Mouse (Mus musculus): ENCODE measurements at regions not wholly inside any gene's neighbourhood (a gene's known extent, or its start where the extent isn't known, plus 50 kb on each side); places are given as distances from the start of the nearest gene placed in this dataset.

GRCm38 (mm10) chr3:82620418-82621003 is 72.6 kb upstream of the Npy2r start:
- Histone ChIP-seq H3K9me3 (no peaks in the 10 kb centered on the region), H3K27me3 (no peaks in the 10 kb centered on the region), H3K4me3 (no peak overlapping the region), H3K27ac (replicated peaks) (peak overlapping the region; percentile 29; the same call in 1 of the 2 replicates), H3K9ac (replicated peaks) (no peak overlapping the region), H3K4me1 (no peaks in the 10 kb centered on the region), H3K4me2 (replicated peaks) (no peak overlapping the region), H3K36me3 (no peaks in the 10 kb centered on the region)
- 75% methylated on average over 3 of the region's 3 CpGs for WGBS
- ATAC-seq (replicated peaks) = peak; percentile 78

- Histone ChIP-seq H3K36me3 (no peaks in the 10 kb centered on the region), H3K27me3 (no peaks in the 10 kb centered on the region), H3K27ac (replicated peaks) (no peak overlapping the region), H3K9me3 (no peaks in the 10 kb centered on the region), H3K4me1 (no peaks in the 10 kb centered on the region), H3K9ac (replicated peaks) (no peak overlapping the region), H3K4me2 (replicated peaks) (no peak overlapping the region), H3K4me3 (no peak overlapping the region)
- 76% methylated on average over 5 of the region's 5 CpGs for WGBS
- no peak for ATAC-seq (replicated peaks)
Observed at GRCm38 (mm10) chr3:82619371-82619770, 71.5 kb upstream of the Npy2r start.

GRCm38 (mm10) chr3:82601880-82602279 is 54.0 kb upstream of the Npy2r start:
- H3K9ac ChIP-seq (replicated peaks) = no peak overlapping the region
- no peak overlapping the region for H3K4me3 ChIP-seq
- no peaks in the 10 kb centered on the region for H3K4me1 ChIP-seq
- no peak for ATAC-seq (replicated peaks)
- H3K4me2 ChIP-seq (replicated peaks) = no peak overlapping the region
- H3K27ac ChIP-seq (replicated peaks) = no peak overlapping the region
- WGBS = 88% methylated on average over 4 of the region's 4 CpGs
- no peaks in the 10 kb centered on the region for H3K36me3 ChIP-seq
- no peaks in the 10 kb centered on the region for H3K9me3 ChIP-seq
- H3K27me3 ChIP-seq = no peaks in the 10 kb centered on the region

GRCm38 (mm10) chr3:82598656-82599055 is 50.8 kb upstream of the Npy2r start:
- 81% methylated on average over 1 of the region's 1 CpGs for WGBS
- Histone ChIP-seq H3K27me3 (no peaks in the 10 kb centered on the region), H3K4me2 (replicated peaks) (no peak overlapping the region), H3K9me3 (no peaks in the 10 kb centered on the region), H3K27ac (replicated peaks) (no peak overlapping the region), H3K4me1 (no peaks in the 10 kb centered on the region), H3K4me3 (no peak overlapping the region), H3K36me3 (no peaks in the 10 kb centered on the region), H3K9ac (replicated peaks) (no peak overlapping the region)
- ATAC-seq (replicated peaks) = no peak
